Mouse (Mus musculus): ENCODE measurements around the gene Nt5c. TPM values are rescaled to one million over a fixed set of nuclear protein-coding genes. Genes with fewer than 3 reads are reported as not detected.
"Not testable (repeated sequence)": the region's sequence is repeated elsewhere in the genome, so short reads cannot be mapped to it uniquely, and the experiment has no call there.

Nt5c gene
- polyA plus RNA-seq, 1 experiment from 2014 or later: 69.0 TPM

DNA sequence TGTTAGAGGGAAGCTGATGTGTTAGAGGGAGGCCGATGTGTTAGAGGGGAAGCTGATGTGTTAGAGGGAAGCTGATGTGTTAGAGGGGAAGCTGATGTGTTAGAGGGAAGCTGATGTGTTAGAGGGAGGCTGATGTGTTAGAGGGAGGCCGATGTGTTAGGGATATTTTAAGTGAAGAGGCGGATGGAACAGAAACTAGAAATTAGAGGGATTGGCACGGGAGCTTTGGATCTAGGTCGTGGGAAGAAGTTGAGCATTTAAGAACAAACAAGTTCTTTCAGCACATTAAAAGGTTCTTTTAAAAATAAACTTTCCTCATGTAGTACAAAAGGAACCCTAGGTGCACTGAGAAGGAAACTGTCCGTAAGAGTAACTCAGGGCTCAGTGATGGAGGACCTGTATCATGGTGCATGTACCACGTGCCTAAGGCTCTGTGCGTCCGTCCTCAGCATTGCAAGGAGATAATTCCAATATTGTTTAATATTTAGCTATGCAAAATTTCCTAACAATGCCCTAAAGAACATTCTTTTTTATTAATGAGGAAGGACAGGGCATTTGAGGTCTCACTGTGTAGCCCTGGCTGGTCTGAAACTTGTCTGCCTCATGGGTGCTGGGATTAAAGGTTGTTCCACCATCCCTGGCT is 13.2 kb downstream of the Nt5c start:
- no peak overlapping the region for H3K4me3 ChIP-seq
- 65% methylated on average over 9 of the region's 9 CpGs for WGBS (ENCODE audit: insufficient replicate concordance)
- H3K9ac ChIP-seq: no peak overlapping the region
- no peaks in the 10 kb centered on the region for H3K9me3 ChIP-seq (replicated peaks)
- ATAC-seq: no peak
- peaks cover 38% of the 10 kb centered on the region for H3K4me1 ChIP-seq
- H3K27ac ChIP-seq: no peak overlapping the region
- no peak overlapping the region for H3K4me2 ChIP-seq
- no peaks in the 10 kb centered on the region for H3K27me3 ChIP-seq (replicated peaks)
- H3K36me3 ChIP-seq: peaks cover 7% of the 10 kb centered on the region

DNA sequence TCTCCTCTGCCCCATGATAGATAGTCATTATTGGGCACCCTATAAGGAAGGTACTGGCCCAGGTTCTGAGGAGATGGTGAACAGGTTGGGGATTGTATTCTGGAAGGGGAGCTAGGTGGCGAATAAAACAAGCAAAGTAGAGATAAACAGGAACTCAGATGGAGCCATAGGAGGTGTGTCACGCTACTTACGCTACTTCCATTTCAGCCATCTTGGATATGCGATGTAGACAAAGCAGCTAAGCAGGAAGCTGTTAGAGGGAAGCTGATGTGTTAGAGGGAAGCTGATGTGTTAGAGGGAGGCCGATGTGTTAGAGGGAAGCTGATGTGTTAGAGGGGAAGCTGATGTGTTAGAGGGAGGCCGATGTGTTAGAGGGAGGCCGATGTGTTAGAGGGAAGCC is 14.3 kb downstream of the Nt5c start:
- H3K36me3 ChIP-seq; ATAC-seq; H3K27ac ChIP-seq; H3K4me3 ChIP-seq; H3K9me3 ChIP-seq (replicated peaks); H3K27me3 ChIP-seq (replicated peaks): not testable (repeated sequence)
- H3K9ac ChIP-seq: peak overlapping the region; percentile 82; the same call in 1 of the 2 replicates
- peaks cover 42% of the 10 kb centered on the region for H3K4me1 ChIP-seq
- 47% methylated on average over 7 of the region's 7 CpGs for WGBS (ENCODE audit: insufficient replicate concordance)
- peak overlapping the region; percentile 94; the same call in 1 of the 2 replicates for H3K4me2 ChIP-seq

DNA sequence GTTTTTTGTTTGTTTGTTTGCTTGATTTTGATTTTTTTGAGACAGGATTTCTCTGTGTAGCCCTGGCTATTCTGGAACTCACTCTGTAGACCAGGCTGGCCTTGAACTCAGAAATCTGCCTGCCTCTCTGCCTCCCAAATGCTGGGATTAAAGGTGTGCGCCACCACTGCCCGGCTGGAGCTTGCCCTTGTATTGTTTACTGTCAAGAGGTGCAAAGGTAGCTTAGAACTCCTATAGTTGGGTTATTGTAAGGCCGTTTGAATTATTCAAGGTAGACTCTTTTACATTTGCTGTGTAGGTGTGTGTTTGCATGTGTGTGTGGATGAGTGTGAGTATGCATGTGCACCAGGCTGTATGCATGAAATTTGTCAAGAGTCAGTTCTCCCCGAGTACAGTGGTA is 15.0 kb downstream of the Nt5c start:
- peak overlapping the region; percentile 82; the same call in 1 of the 2 replicates for H3K9ac ChIP-seq
- 76% methylated on average over 4 of the region's 4 CpGs for WGBS (ENCODE audit: insufficient replicate concordance)

DNA sequence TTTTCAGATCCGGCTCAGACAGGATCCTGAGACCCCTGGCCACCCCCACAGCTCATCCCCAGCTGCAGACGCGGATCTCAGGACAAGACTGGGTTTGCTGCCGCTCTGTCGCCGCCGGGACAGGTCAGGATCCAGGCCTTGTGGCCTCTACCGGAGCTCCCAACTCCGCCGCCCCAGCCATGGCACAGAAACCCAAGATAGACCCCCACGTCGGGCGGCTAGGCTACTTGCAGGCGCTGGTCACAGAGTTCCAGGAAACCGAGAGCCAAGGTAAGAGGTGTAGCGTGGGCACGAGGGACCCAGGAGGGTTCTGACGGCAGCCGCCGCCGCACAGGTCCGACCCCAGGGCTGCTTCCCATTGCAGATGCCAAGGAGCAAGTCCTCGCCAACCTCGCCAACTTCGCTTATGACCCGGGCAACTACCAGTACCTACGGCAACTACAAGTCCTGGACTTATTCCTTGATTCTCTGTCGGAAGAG is 15.9 kb downstream of the Nt5c start:
- H3K9me3 ChIP-seq (replicated peaks): no peaks in the 10 kb centered on the region
- peak overlapping the region; percentile 84 for H3K27ac ChIP-seq
- peaks cover 42% of the 10 kb centered on the region for H3K4me1 ChIP-seq
- H3K36me3 ChIP-seq: peaks cover 7% of the 10 kb centered on the region
- H3K4me3 ChIP-seq: peak overlapping the region; percentile 89
- peak; percentile 43 for ATAC-seq
- H3K9ac ChIP-seq: peak overlapping the region; percentile 82
- 1% methylated on average over 28 of the region's 28 CpGs for WGBS (ENCODE audit: insufficient replicate concordance)
- peak overlapping the region; percentile 94 for H3K4me2 ChIP-seq
- H3K27me3 ChIP-seq (replicated peaks): no peaks in the 10 kb centered on the region

More for the DNA sequence above, 15.0 kb downstream of the Nt5c start:
- H3K27ac ChIP-seq; H3K9me3 ChIP-seq (replicated peaks); ATAC-seq; H3K36me3 ChIP-seq; H3K27me3 ChIP-seq (replicated peaks): not testable (repeated sequence)
- H3K4me2 ChIP-seq: peak overlapping the region; percentile 94
- H3K4me3 ChIP-seq: peak overlapping the region; percentile 89
- H3K4me1 ChIP-seq: peaks cover 42% of the 10 kb centered on the region

DNA sequence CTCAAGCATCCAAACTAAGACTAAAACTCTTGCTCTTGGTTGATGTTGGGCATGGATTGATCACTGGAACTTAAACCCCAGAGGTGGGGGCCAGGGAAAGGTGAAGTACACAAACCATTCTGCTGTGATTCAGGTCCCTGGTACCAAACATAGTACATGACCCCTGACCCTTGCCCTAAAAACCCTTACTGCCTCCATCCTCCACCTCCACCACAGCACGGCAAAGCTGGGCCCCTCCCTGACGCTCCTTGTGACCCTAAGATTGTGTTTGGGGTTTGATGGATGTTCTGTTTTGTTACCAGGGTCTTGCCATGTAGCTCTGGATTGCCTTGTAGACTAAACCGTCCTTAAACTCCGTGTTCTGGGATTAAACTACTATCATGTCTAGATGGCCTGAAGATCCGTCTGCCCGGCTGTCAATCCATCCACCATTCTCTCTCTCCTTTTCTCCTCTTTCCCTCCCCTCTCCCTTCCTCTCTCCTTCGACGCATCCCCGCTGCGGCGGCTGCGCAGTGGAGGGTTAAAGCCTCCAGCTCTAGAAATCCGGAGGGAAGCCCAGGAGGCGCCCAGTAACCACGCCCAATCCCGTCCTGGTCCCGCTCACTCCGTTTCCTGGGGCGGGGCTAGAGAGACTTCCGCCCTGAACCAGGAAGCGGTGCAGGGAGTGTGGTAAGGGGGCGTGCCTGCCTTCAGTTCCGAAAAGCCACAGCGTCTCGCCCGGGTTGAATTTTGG is 16.5 kb downstream of the Nt5c start, which contains the start of gene Armc7:
Armc7 (plus strand) TSS at position 643 of the 733 bp plus-strand sequence.
- ATAC-seq: peak; percentile 96

DNA sequence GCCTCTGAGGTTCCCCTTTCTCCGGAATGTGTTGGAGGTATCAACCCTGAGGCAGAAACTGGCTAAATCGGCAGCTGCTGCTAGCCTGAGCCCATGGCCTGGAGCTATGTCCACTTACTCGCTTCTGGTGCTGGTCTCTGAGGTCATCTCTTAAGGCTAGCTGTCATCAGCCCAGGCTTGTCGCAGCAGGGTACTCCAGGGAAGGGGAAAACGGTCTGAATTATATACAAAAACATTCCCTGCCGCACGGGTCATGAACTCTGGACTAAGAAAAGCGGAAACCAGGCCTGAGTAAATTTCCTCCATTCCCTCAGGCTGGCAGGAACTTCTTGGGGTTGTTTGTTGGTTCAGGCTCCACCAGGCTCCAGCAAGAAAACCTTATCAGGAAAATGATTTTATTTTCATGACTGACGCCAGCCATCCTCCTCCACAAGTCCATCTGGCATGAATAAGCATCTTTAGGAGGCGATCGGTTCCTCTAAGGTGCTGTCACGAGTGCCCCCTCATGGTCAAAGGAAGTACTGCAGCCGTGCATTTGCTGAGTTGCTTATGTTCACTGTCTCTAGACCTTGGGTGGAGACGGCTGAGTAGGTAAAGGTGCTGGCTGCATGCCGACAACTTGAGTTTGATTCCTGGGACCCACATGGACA is 17.9 kb downstream of the Nt5c start:
- no peak overlapping the region for H3K4me3 ChIP-seq
- 29% methylated on average over 15 of the region's 15 CpGs for WGBS (ENCODE audit: insufficient replicate concordance)

More for the DNA sequence above, 16.5 kb downstream of the Nt5c start, which contains the start of gene Armc7:
- Histone ChIP-seq H3K9me3 (replicated peaks) (no peaks in the 10 kb centered on the region), H3K36me3 (peaks cover 4% of the 10 kb centered on the region), H3K27ac (peak within 1 kb of the TSS; percentile 84), H3K9ac (peak within 1 kb of the TSS; percentile 82), H3K4me2 (peak within 1 kb of the TSS; percentile 94), H3K4me1 (peaks cover 42% of the 10 kb centered on the region), H3K4me3 (peak within 1 kb of the TSS; percentile 89), H3K27me3 (replicated peaks) (no peaks in the 10 kb centered on the region)
- WGBS (ENCODE audit: insufficient replicate concordance): 3% methylated on average over 26 of the region's 26 CpGs

DNA sequence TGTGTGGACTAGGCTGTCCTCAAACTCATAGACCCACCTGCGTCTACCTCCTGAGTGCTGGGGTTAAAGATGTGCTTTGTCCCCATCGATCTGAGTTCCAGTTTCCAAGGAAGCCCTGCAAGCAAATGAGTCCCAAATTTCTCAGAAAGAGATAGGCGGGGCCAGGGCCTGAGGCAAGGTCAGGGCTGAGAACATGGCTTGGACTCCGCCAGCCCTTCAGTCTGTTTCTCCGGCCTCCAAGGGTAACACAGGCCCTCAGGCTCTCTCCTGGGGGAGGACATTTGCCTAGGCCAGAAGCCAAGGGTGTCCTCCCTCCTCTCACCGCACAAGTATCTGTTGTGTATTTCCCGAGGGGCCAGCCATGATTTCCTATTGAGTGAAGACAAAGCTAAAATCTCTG is 19.5 kb downstream of the Nt5c start:
- Histone ChIP-seq H3K4me2 (no peak overlapping the region), H3K9me3 (replicated peaks) (no peaks in the 10 kb centered on the region), H3K4me1 (peaks cover 38% of the 10 kb centered on the region), H3K36me3 (no peaks in the 10 kb centered on the region), H3K9ac (no peak overlapping the region), H3K4me3 (no peak overlapping the region), H3K27ac (no peak overlapping the region), H3K27me3 (replicated peaks) (no peaks in the 10 kb centered on the region)
- 76% methylated on average over 7 of the region's 7 CpGs for WGBS (ENCODE audit: insufficient replicate concordance)
- no peak for ATAC-seq

More for the DNA sequence above, 17.9 kb downstream of the Nt5c start:
- ATAC-seq: peak; percentile 46
- Histone ChIP-seq H3K27ac (peak overlapping the region; percentile 84), H3K9me3 (replicated peaks) (no peaks in the 10 kb centered on the region), H3K27me3 (replicated peaks) (no peaks in the 10 kb centered on the region), H3K4me1 (peaks cover 42% of the 10 kb centered on the region), H3K9ac (0 out of 2 replicates have a peak overlapping the region, but pooled peaks have one; percentile 6), H3K36me3 (no peaks in the 10 kb centered on the region), H3K4me2 (peak overlapping the region; percentile 31)

DNA sequence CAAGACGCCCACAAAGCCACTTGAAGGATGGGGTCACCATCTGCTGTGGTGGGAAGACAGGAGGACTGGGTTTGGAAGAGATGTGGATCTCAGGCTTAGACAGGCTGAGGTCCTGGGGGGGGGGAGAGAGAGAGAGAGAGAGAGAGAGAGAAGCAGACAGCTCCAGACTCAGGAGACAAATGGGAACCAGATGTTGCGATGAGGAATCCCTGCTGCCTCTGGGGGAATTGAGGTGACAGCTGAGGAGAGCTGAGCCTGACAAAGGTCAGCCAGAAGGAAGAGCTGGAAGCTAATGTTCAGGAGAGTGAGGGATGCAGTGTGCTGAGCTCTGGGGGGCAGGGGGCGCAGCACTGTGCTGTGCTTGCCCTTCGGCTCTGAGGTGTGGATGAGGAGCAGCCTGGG is 24.4 kb downstream of the Nt5c start:
- 46% methylated on average over 4 of the region's 4 CpGs for WGBS (ENCODE audit: insufficient replicate concordance)
- Histone ChIP-seq H3K27me3 (replicated peaks) (peaks cover 28% of the 10 kb centered on the region), H3K27ac (no peak overlapping the region)

DNA sequence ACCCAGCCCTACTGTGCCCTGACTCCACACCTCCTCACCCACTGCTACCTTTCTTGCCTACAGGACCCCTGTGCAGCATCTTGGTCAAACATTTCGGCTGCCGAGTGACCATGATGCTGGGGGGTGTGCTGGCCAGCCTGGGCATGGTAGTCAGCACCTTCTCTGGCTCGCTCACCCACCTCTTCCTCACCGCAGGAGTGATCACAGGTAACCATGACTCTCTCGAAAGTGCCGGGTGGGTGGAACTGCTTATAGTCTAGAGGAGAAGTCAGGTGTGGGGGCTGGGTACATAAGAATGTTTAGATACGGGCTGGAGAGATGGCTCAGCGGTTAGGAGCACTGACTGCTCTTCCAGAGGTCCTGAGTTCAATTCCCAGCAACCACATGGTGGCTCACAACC is 26.8 kb downstream of the Nt5c start:
- H3K36me3 ChIP-seq: no peaks in the 10 kb centered on the region
- no peak for ATAC-seq
- no peak overlapping the region for H3K4me2 ChIP-seq
- H3K9me3 ChIP-seq (replicated peaks): no peaks in the 10 kb centered on the region
- no peak overlapping the region for H3K27ac ChIP-seq
- H3K4me3 ChIP-seq: no peak overlapping the region
- WGBS (ENCODE audit: insufficient replicate concordance): 67% methylated on average over 8 of the region's 8 CpGs
- H3K4me1 ChIP-seq: no peaks in the 10 kb centered on the region
- H3K9ac ChIP-seq: no peak overlapping the region
- H3K27me3 ChIP-seq (replicated peaks): peaks cover 37% of the 10 kb centered on the region

More for the DNA sequence above, 24.4 kb downstream of the Nt5c start:
- H3K4me2 ChIP-seq: no peak overlapping the region
- H3K9me3 ChIP-seq (replicated peaks): no peaks in the 10 kb centered on the region
- H3K4me1 ChIP-seq: no peaks in the 10 kb centered on the region
- no peaks in the 10 kb centered on the region for H3K36me3 ChIP-seq
- H3K9ac ChIP-seq: no peak overlapping the region
- H3K4me3 ChIP-seq: no peak overlapping the region
- no peak for ATAC-seq

DNA sequence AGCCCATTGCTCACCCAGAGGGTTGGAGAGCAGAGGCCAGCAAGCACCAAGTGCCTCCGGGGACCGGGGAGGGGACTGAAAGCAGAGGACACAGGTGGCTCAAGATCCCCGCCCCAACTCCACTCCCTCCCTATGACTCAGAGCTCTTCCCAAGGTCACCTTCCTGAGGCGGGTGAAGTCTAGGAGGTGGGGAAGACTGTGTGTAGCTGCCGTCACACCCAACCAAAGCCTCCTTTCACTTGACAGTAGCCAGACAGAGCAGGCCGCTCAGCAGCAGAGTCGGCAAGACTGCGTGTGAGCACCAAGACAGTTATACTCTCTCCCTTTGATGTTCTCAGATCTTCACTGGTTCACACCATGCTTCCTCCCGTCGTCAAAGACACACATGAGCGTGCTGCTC is 28.3 kb downstream of the Nt5c start:
- Histone ChIP-seq H3K27ac (no peak overlapping the region), H3K9ac (no peak overlapping the region), H3K27me3 (replicated peaks) (peaks cover 37% of the 10 kb centered on the region), H3K9me3 (replicated peaks) (no peaks in the 10 kb centered on the region), H3K4me2 (no peak overlapping the region), H3K4me1 (no peaks in the 10 kb centered on the region), H3K36me3 (no peaks in the 10 kb centered on the region), H3K4me3 (no peak overlapping the region)
- ATAC-seq: no peak
- 52% methylated on average over 11 of the region's 11 CpGs for WGBS (ENCODE audit: insufficient replicate concordance)

DNA sequence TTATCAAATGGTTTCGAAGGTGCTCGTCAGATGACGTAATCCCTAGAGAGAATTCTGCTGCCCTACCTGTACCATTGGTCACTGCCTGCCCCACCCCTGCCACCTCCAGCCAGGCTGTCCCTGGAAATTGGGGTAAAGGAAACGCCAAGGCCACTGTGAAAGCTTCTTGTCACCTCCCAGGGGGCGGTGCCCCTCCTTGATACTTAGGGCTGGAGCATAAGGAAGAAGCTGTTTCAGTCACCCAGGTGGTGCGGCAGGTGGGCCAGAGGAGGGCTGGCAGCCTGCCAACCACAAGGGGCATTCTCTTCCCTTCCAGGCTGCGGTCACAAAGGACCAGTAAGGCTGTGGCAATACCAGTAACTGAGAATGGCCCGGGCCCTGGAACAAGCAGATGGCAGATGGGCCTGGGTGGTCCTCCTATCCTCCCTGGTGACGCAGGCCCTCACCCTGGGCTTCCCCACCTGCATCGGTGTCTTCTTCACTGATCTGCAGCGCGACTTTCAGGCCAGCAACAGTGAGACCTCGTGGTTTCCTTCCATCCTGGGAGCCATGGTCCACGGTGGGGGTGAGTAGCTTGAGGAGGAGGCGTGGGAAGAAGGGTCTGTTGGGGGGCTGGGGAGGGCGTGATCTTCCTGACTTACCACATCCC is 29.3 kb downstream of the Nt5c start, which contains the start of gene Slc16a5:
Slc16a5 (plus strand) TSS at position 232 of the 649 bp plus-strand sequence.
- H3K36me3 ChIP-seq: no peaks in the 10 kb centered on the region
- peaks cover 7% of the 10 kb centered on the region for H3K4me1 ChIP-seq
- no peak within 1 kb of the TSS for H3K9ac ChIP-seq
- no peaks in the 10 kb centered on the region for H3K9me3 ChIP-seq (replicated peaks)
- H3K27ac ChIP-seq: no peak within 1 kb of the TSS
- ATAC-seq: no peak
- no peak within 1 kb of the TSS for H3K4me2 ChIP-seq
- peaks cover 37% of the 10 kb centered on the region for H3K27me3 ChIP-seq (replicated peaks)
- WGBS (ENCODE audit: insufficient replicate concordance): 51% methylated on average over 16 of the region's 16 CpGs
- H3K4me3 ChIP-seq: no peak within 1 kb of the TSS
